Comparison of ENCODE assay signal across 7 mouse cellular contexts in genomic region chr12:99640214-99641151, GRCm38 (mm10).
DNase-seq lines count a peak whose midpoint lies in the region; ATAC-seq and TF ChIP-seq lines count a peak whose summit lies in the region.

No protein-coding gene starts in this region.

- peak overlapping the region; percentile 44 for H3K4me2 ChIP-seq in embryonic facial prominence, embryonic 13.5 days
- peak overlapping the region; percentile 52 for H3K4me2 ChIP-seq in hindbrain, embryonic 12.5 days (replicated peaks)
- H3K4me2 ChIP-seq in neural tube, embryonic 13.5 days: peak overlapping the region; percentile 58

- peak; percentile 32; the same call in 1 of the 2 replicates for ATAC-seq in embryonic facial prominence, embryonic 13.5 days (ENCODE audit: insufficient number of reproducible peaks, insufficient read depth, low FRiP score, low TSS enrichment, low read depth)
- ATAC-seq in hindbrain, embryonic 12.5 days (ENCODE audit: low FRiP score): peak; percentile 74
- peak; percentile 74 for ATAC-seq in neural tube, embryonic 13.5 days (ENCODE audit: low read depth)
- no peak for ATAC-seq in erythroblast, adult 5-6 weeks (replicated peaks; ENCODE audit: low FRiP score, poor library complexity, severe bottlenecking)

- 7% methylated on average over 18 of the region's 18 CpGs for WGBS in embryonic facial prominence, embryonic 13.5 days
- 6% methylated on average over 18 of the region's 18 CpGs for WGBS in hindbrain, embryonic 12.5 days
- 28% methylated on average over 18 of the region's 18 CpGs for WGBS in lung, adult 2 months
- WGBS in neural tube, embryonic 13.5 days: 2% methylated on average over 18 of the region's 18 CpGs

- no peak for TF ChIP-seq CTCF in lung, adult 2 months (IDR thresholded peaks at IDR 0.05; ENCODE audit: insufficient read depth, low read length)

- H3K4me3 ChIP-seq in embryonic facial prominence, embryonic 13.5 days: peak overlapping the region; percentile 28
- peak overlapping the region; percentile 17 for H3K4me3 ChIP-seq in hindbrain, embryonic 12.5 days
- peak overlapping the region; percentile 3 for H3K4me3 ChIP-seq in lung, adult 2 months (replicated peaks; ENCODE audit: extremely low read depth, low read depth, low read length)
- peak overlapping the region; percentile 27 for H3K4me3 ChIP-seq in neural tube, embryonic 13.5 days

- H3K27me3 ChIP-seq in embryonic facial prominence, embryonic 13.5 days: no peaks in the 10 kb centered on the region
- no peaks in the 10 kb centered on the region for H3K27me3 ChIP-seq in hindbrain, embryonic 12.5 days
- H3K27me3 ChIP-seq in neural tube, embryonic 13.5 days: no peaks in the 10 kb centered on the region

- H3K36me3 ChIP-seq in embryonic facial prominence, embryonic 13.5 days: 0 out of 2 replicates have a peak, but pooled peaks cover 6% of the 10 kb centered on the region
- H3K36me3 ChIP-seq in hindbrain, embryonic 12.5 days: no peaks in the 10 kb centered on the region
- H3K36me3 ChIP-seq in neural tube, embryonic 13.5 days: no peaks in the 10 kb centered on the region

- H3K4me1 ChIP-seq in embryonic facial prominence, embryonic 13.5 days: peaks cover 22% of the 10 kb centered on the region
- peaks cover 26% of the 10 kb centered on the region for H3K4me1 ChIP-seq in hindbrain, embryonic 12.5 days
- H3K4me1 ChIP-seq in lung, adult 2 months (ENCODE audit: control insufficient read depth, insufficient read depth, low read length): no peaks in the 10 kb centered on the region
- peaks cover 23% of the 10 kb centered on the region for H3K4me1 ChIP-seq in neural tube, embryonic 13.5 days (replicated peaks)

- peaks cover 32% of the 10 kb centered on the region for H3K9me3 ChIP-seq in embryonic facial prominence, embryonic 13.5 days
- H3K9me3 ChIP-seq in hindbrain, embryonic 12.5 days (replicated peaks): peaks cover 29% of the 10 kb centered on the region
- H3K9me3 ChIP-seq in neural tube, embryonic 13.5 days: peaks cover 23% of the 10 kb centered on the region

- DNase-seq in testis, postnatal 10 days (ENCODE audit: low spot score): peak; percentile 35
- DNase-seq in testis, postnatal 14 days (ENCODE audit: low spot score): no peak
- no peak for DNase-seq in lung, adult 2 months

- H3K27ac ChIP-seq in embryonic facial prominence, embryonic 13.5 days: peak overlapping the region; percentile 0; the same call in 1 of the 2 replicates
- H3K27ac ChIP-seq in hindbrain, embryonic 12.5 days: peak overlapping the region; percentile 62
- peak overlapping the region; percentile 57 for H3K27ac ChIP-seq in neural tube, embryonic 13.5 days (replicated peaks)

- no peak for TF ChIP-seq POLR2A in lung, adult 2 months (IDR thresholded peaks at IDR 0.05; ENCODE audit: borderline replicate concordance, extremely low read depth, low read depth, low read length)

- H3K9ac ChIP-seq in embryonic facial prominence, embryonic 13.5 days: 0 out of 2 replicates have a peak overlapping the region, but pooled peaks have one; percentile 51
- H3K9ac ChIP-seq in hindbrain, embryonic 12.5 days: peak overlapping the region; percentile 32; the same call in 1 of the 2 replicates
- H3K9ac ChIP-seq in neural tube, embryonic 13.5 days: peak overlapping the region; percentile 63

Comparison
In these comparisons a context has a peak if more than half of its experiments do, and no peak if none do; other contexts are left out.
1. H3K27ac ChIP-seq: peak in every context shown above with its lines; median percentile 62 in hindbrain, embryonic 12.5 days; 57 in neural tube, embryonic 13.5 days; 0 in embryonic facial prominence, embryonic 13.5 days.